Mouse (Mus musculus) MEL (cell line): ENCODE results near the gene Efcab14. TPM values are rescaled to one million over a fixed set of nuclear protein-coding genes. Genes with fewer than 3 reads are reported as not detected.

Source experiments
- DNase-seq: peaks from one replicate; pipeline ENCODE4 v3.0.0; 2011; ENCODE audit warnings: low read depth, low spot score
- H3K27ac ChIP-seq: 2 replicates; pipeline ENCODE4 v1.5.1; 2012; ENCODE audit warnings: low read depth, mild to moderate bottlenecking, control low read depth, low read length, moderate library complexity; ENCODE audit not compliant: control insufficient read depth
- H3K27me3 ChIP-seq, 2 experiments: fragments of 150-350 bp in 1 of 2; sonication (generic) in 1 of 2; 2 replicates each; pipeline ENCODE4 v1.6.1; 2012; ENCODE audit warnings: low read length in 2 of 2, mild to moderate bottlenecking in 2 of 2, improper control_type of control experiment in 1 of 2, moderate library complexity in 1 of 2; ENCODE audit not compliant: insufficient read depth in 2 of 2, control insufficient read depth in 1 of 2
- H3K36me3 ChIP-seq, 2 experiments: 2 replicates each; pipeline ENCODE4 v1.6.1; 2012 to 2014; ENCODE audit warnings: low read length in 2 of 2, improper control_type of control experiment in 1 of 2, inconsistent platforms in 1 of 2, mild to moderate bottlenecking in 1 of 2; ENCODE audit not compliant: insufficient read depth in 2 of 2, control insufficient read depth in 1 of 2
- H3K4me1 ChIP-seq, 2 experiments: fragments of 150-350 bp in 1 of 2; sonication (generic) in 1 of 2; 2 replicates each; pipeline ENCODE4 v1.6.1; 2012; ENCODE audit warnings: low read length in 2 of 2, improper control_type of control experiment in 1 of 2, mild to moderate bottlenecking in 1 of 2; ENCODE audit not compliant: insufficient read depth in 2 of 2, control insufficient read depth in 1 of 2
- H3K4me3 ChIP-seq, 2 experiments: fragments of 150-350 bp in 1 of 2; sonication (generic) in 1 of 2; 2 replicates each; pipeline ENCODE4 v1.5.1; 2012; ENCODE audit warnings: low read depth in 2 of 2, low read length in 2 of 2, mild to moderate bottlenecking in 2 of 2, moderate library complexity in 2 of 2, control low read depth in 1 of 2, improper control_type of control experiment in 1 of 2; ENCODE audit not compliant: control insufficient read depth in 1 of 2, insufficient read depth in 1 of 2
- H3K79me2 ChIP-seq: 2 replicates; pipeline ENCODE4 v1.6.1; 2012; ENCODE audit warnings: mild to moderate bottlenecking, low read length, moderate library complexity; ENCODE audit not compliant: control insufficient read depth, poor library complexity, insufficient read depth
- H3K9ac ChIP-seq: 2 replicates; pipeline ENCODE4 v1.6.1; 2012; ENCODE audit warnings: low read depth, mild to moderate bottlenecking, control low read depth, low read length, moderate library complexity; ENCODE audit not compliant: control insufficient read depth, poor library complexity, severe bottlenecking
- H3K9me3 ChIP-seq: fragments of 150-350 bp; sonication (generic); replicated peaks from 2 replicates; pipeline ENCODE4 v1.6.1; 2012; ENCODE audit warnings: mild to moderate bottlenecking, low read length, improper control_type of control experiment, moderate library complexity; ENCODE audit not compliant: insufficient read depth
- BHLHE40 ChIP-seq: IDR thresholded peaks from 2 replicates; pipeline ENCODE4 v1.6.1; 2012; ENCODE audit warnings: low read depth, mild to moderate bottlenecking, inconsistent platforms, low read length, improper control_type of control experiment, borderline replicate concordance
- EP300 ChIP-seq, 2 experiments: IDR thresholded peaks; 2 replicates each; pipeline ENCODE4 v1.6.1; 2011; ENCODE audit warnings: improper control_type of control experiment in 2 of 2, low read length in 2 of 2, low read depth in 1 of 2, mild to moderate bottlenecking in 1 of 2
- GATA1 ChIP-seq: IDR thresholded peaks from 2 replicates; pipeline ENCODE4 v1.6.1; 2011; ENCODE audit warnings: low read depth, low read length, improper control_type of control experiment
- HCFC1 ChIP-seq: IDR thresholded peaks from 2 replicates; pipeline ENCODE4 v1.6.1; 2012; ENCODE audit warnings: low read depth, mild to moderate bottlenecking, inconsistent platforms, low read length, improper control_type of control experiment, moderate library complexity
- KAT2A ChIP-seq: conservative IDR thresholded peaks from 2 replicates; pipeline ENCODE4 v1.6.1; 2012; ENCODE audit warnings: low read depth, low read length, improper control_type of control experiment, inconsistent platforms
- MAZ ChIP-seq: IDR thresholded peaks from 2 replicates; pipeline ENCODE4 v1.6.1; 2012; ENCODE audit warnings: low read depth, mild to moderate bottlenecking, inconsistent platforms, low read length, improper control_type of control experiment
- MEF2A ChIP-seq: IDR thresholded peaks from 2 replicates; pipeline ENCODE4 v1.6.1; 2014; ENCODE audit warnings: low read depth, mild to moderate bottlenecking, inconsistent platforms, low read length, improper control_type of control experiment; ENCODE audit not compliant: poor library complexity, insufficient replicate concordance, severe bottlenecking; ENCODE audit errors: extremely low read depth
- MXI1 ChIP-seq: IDR thresholded peaks from 2 replicates; pipeline ENCODE4 v1.6.1; 2011; ENCODE audit warnings: mild to moderate bottlenecking, low read depth, low read length, improper control_type of control experiment
- MYB ChIP-seq: IDR thresholded peaks from 2 replicates; pipeline ENCODE4 v1.6.1; 2011; ENCODE audit warnings: mild to moderate bottlenecking, low read depth, low read length, improper control_type of control experiment
- NELFE ChIP-seq: IDR thresholded peaks from 2 replicates; pipeline ENCODE4 v1.6.1; 2011; ENCODE audit warnings: low read depth, low read length, improper control_type of control experiment
- POLR2AphosphoS2 ChIP-seq: IDR thresholded peaks from 2 replicates; pipeline ENCODE4 v1.6.1; 2011; ENCODE audit warnings: low read length, improper control_type of control experiment
- RAD21 ChIP-seq: IDR thresholded peaks from 2 replicates; pipeline ENCODE4 v1.6.1; 2011; ENCODE audit warnings: mild to moderate bottlenecking, low read depth, low read length, improper control_type of control experiment
- RCOR1 ChIP-seq: IDR thresholded peaks from 2 replicates; pipeline ENCODE4 v1.6.1; 2012; ENCODE audit warnings: low read depth, mild to moderate bottlenecking, inconsistent platforms, low read length, improper control_type of control experiment
- SIN3A ChIP-seq: IDR thresholded peaks from 2 replicates; pipeline ENCODE4 v1.6.1; 2012; ENCODE audit warnings: low read length, improper control_type of control experiment, inconsistent platforms
- SMC3 ChIP-seq: IDR thresholded peaks from 2 replicates; pipeline ENCODE4 v1.6.1; 2011; ENCODE audit warnings: low read depth, low read length, improper control_type of control experiment
- USF2 ChIP-seq, 2 experiments: IDR thresholded peaks; 2 replicates each; pipeline ENCODE4 v1.6.1; 2011 to 2012; ENCODE audit warnings: improper control_type of control experiment in 2 of 2, low read length in 2 of 2, borderline replicate concordance in 1 of 2, inconsistent platforms in 1 of 2, low read depth in 1 of 2, mild to moderate bottlenecking in 1 of 2; ENCODE audit not compliant: insufficient read depth in 1 of 2
- ZC3H11A ChIP-seq: IDR thresholded peaks from 2 replicates; pipeline ENCODE4 v1.6.1; 2012; ENCODE audit warnings: low read depth, mild to moderate bottlenecking, inconsistent platforms, low read length, improper control_type of control experiment
- polyA plus RNA-seq, 2 experiments: library from polyadenylated mRNA; stranded (reverse) in 1 of 2; unstranded in 1 of 2; fragments of >175 nt in 1 of 2; fragments of >200 nt in 1 of 2; gene quantifications; 2 replicates each; pipeline versions ENCODE4 v1.2.1 to v1.2.4; 2012; ENCODE audit warnings: low replicate concordance in 2 of 2, low read depth in 1 of 2; ENCODE audit not compliant: insufficient read length in 2 of 2, insufficient read depth in 1 of 2, missing spikeins in 1 of 2
- total RNA-seq: library from RNA; depleted of rRNA; stranded (reverse); fragments of 300-350 nt; gene quantifications from 2 replicates; pipeline ENCODE4 v1.2.3, GENCODE M21; 2012

Gene Efcab14
- total and polyA plus RNA-seq, 3 experiments: 11.7 to 17.1 TPM; not detected in 1

DNA sequence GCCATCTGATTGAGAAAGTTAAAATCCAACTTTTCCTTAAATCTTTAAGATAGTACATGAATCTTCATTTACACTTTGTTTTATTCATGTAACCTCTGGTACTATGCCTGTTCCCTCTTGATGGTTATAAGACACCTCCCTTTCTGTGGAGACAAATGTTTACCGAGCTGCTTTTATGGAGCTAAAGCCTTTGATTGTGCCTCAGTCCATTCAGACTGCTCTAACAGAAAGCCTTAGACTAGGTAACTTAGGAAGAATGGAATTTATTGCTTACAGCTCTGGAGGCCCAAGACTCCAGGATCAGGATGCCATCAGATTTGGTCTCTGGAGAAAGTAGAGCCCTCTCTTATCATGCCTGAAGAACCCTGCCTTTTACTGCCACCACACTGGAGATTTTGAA, 10.6 kb downstream of the Efcab14 start:
- Histone ChIP-seq H3K4me1 (peaks cover under 1 to 4% of the 10 kb centered on the region in 2 experiments; a peak in 2 of 4 replicates), H3K36me3 (peaks cover 3 to 20% of the 10 kb centered on the region in 2 experiments), H3K9ac (no peak overlapping the region), H3K27ac (no peak overlapping the region), H3K79me2 (no peaks in the 10 kb centered on the region), H3K9me3 (no peaks in the 10 kb centered on the region), H3K27me3 (no peaks in the 10 kb centered on the region), H3K4me3 (no peak overlapping the region)
- TF ChIP-seq MAZ: no peak
- TF ChIP-seq NELFE: no peak
- no peak for TF ChIP-seq RCOR1
- TF ChIP-seq MYB: no peak
- no peak for TF ChIP-seq SMC3
- no peak for TF ChIP-seq MEF2A
- no peak for TF ChIP-seq SIN3A
- TF ChIP-seq ZC3H11A: no peak
- TF ChIP-seq POLR2AphosphoS2: no peak
- TF ChIP-seq BHLHE40: no peak
- no peak for TF ChIP-seq HCFC1
- no peak for TF ChIP-seq KAT2A
- no peak for TF ChIP-seq RAD21
- no peak for DNase-seq

DNA sequence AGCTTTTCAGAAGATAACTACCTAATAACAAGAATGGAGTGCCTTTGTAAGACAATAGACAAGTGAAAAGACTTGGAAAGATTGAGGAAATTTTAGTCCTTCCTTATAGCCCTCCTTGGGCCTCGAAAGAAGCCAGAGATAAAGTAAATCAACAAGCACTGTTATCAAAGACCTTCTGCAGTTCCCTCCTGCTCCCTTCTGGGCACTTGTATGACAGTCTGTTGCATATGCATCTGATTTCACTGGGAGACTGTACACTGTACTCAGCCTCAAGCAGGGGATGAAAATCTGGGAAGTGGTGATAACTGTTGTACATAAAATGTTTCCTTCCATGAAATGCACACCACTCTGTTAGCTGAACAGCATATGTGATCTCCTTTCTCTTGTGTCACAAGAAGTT, 11.8 kb downstream of the Efcab14 start:
- H3K9me3 ChIP-seq: no peaks in the 10 kb centered on the region
- H3K27me3 ChIP-seq: no peaks in the 10 kb centered on the region
- H3K36me3 ChIP-seq: peaks cover 2 to 25% of the 10 kb centered on the region in 2 experiments; a peak in 3 of 4 replicates
- H3K9ac ChIP-seq: no peak overlapping the region
- TF ChIP-seq GATA1: peak; percentile 12; the same call in 1 of the 2 replicates
- TF ChIP-seq EP300 (IDR thresholded peaks at IDR 0.05; ENCODE audit: low read depth in 1 of 2, low read length in 2 of 2): peak in 1 of 2 experiments; percentile 28; a peak in 2 of 4 replicates
- peak; percentile 49 for TF ChIP-seq RCOR1
- TF ChIP-seq MXI1: peak; percentile 15; the same call in 1 of the 2 replicates
- TF ChIP-seq USF2 (IDR thresholded peaks at IDR 0.05; ENCODE audit: borderline replicate concordance in 1 of 2, insufficient read depth in 1 of 2, low read depth in 1 of 2, low read length in 2 of 2): no peak
- TF ChIP-seq, all 39 proteins: peak for 4
- DNase-seq: peak; percentile 32
- Histone ChIP-seq H3K79me2 (no peaks in the 10 kb centered on the region), H3K4me1 (peaks cover 0 to 4% of the 10 kb centered on the region in 2 experiments; a peak in 1 of 4 replicates), H3K4me3 (no peak overlapping the region), H3K27ac (no peak overlapping the region)
